Mouse (Mus musculus): ENCODE measurements around the gene Gm6268.

Gene Gm6268

DNA sequence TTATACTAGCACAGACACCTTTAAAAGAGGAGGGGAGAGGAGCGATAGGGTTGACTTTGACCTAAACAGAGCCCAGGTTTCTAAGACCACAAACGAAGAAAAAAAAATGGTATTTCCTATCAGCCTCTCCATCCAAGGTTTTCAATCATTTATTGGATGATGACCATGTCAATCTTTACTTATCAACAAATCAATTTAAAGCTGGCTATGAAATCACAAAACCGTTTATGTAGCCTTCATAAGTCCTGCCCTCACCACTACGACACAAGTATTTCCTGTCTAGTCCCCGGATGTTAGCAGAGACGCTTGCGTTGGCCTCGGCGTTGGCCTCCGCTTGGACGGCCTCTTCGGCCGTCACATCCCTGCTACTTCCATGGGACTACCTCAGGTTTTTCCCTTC is at the start of gene Gm6268:
Gene Gm6268 (plus strand): TSS at position 301 of the 400 bp plus-strand sequence.
- DNase-seq: no peak

DNA sequence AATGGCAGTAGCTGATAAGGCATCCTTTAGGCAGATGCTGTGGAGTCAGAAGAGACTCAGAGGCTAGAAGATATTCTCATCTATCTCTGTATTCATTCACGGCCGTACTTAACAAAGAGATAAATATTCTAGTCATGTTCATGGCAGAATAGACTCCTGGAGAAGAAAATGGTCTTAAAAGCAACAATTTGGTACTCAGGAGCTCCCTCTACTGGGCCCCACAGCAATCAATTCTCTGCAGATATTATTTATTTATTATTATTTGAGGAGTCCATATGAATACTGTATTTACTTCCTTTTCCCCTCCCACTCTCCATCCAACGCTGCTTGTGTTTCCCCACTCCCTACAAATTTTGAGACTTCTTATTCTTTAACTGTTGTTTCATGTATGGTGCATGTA is 48.6 kb upstream of the Gm6268 start:
- peak in 1 of 2 experiments; percentile 50 for DNase-seq

DNA sequence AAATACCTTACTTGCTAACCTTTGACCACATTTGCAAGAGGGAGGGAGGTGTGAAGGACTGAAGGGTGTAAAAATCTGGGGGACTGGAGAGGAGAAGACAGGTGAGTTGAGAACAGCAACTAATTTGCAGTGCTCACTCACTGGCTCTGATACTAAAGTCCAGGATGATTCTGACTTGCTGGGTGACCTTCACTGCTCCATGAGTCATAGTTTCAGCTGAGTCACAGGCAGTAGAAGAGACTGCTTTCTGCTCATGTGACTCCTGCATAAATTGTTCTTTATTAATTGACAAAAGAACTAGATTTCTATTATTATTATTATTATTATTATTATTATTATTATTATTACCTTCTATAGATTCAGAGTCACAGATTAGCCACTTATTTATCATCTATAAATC is 15.7 kb upstream of the Gm6268 start:
- no peak for DNase-seq

DNA sequence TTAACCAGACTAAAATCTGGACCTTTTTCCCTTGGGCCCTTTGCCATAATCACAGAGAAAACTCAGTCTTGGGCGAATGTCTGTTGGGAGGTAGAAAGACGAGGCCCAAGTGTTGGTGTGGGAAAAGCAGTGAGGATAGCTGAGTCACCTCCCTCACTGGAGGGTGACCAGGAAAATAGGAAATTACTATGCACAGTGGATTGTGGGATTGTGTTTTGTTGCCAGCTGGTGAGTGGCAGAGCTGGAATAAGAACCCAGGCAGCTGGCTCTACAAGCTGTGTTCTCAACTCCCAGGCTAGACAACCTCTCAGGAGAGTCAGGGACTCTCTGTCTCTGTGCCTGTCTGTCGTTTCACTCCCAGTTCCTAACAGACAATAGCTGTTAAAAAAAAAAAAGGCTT is 11.1 kb upstream of the Gm6268 start:
- DNase-seq: no peak

DNA sequence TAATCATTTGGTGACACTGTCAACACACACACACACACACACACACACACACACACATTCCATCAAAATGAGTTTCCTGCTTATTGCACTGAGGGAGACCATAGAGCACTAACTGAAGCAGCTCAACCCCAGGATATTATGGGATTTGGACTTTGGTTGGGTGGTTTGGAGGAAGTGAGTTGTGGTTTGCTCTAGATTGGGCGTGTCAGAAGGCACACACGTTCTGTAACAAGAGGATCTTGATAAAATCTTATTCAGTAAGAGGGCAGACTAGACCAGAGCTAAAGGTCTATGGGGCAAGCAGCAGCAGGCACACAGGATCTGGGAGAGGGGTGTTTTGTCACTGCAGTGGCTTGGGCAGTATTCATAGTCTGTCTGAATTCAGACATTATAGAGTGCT is 10.6 kb upstream of the Gm6268 start:
- no peak for DNase-seq

GRCm38 (mm10) chrX:36392672-36393071 is 8.4 kb upstream of the Gm6268 start:
- no peak for DNase-seq

GRCm38 (mm10) chrX:36393279-36393678 is 7.8 kb upstream of the Gm6268 start:
- no peak for DNase-seq

DNA sequence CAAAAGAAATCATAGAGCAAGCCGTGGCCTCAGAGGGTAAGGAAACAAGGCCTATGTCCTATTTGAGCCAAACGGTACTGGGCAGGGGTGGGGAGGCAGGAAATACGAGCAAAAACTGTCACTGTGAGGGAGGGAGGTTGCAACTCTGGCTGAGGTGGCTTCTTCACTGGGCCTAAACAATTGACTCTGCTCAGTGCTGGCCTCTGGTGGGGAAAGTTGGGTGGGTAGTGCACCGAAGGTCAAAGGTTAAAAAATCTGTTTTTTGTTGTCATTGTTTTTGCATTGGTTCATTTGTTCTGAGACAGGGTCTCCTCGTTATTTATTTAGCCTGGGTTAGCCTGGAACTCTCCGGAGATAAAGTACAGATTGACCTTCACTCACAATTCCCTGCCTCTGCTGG is 1.2 kb downstream of the Gm6268 start:
- peak in 1 of 2 experiments; percentile 2 for DNase-seq

GRCm38 (mm10) chrX:36419153-36419552 is 18.1 kb downstream of the Gm6268 start:
- no peak for DNase-seq

DNA sequence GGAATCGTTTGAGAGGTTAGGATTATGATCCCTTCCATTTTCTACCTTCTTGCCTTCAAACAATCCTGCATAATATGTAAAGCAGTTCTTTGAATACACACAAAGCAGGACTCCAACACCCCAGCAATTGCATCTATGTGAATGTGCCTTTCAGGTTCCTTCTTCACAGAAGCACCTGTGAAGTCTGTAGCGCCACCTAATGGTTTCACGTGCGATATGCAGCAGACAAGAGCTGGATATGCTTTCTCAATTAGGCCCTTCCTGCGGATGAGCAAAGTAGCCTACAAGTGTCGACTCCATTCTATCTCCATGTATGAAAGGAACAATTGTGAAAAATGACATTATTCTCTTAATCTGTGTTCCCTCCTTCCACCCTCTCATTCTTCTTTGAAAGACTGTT is 33.9 kb downstream of the Gm6268 start:
- DNase-seq: no peak

- no peak for DNase-seq
These were observed 36.9 kb downstream of the Gm6268 start for GRCm38 (mm10) chrX:36437932-36438331.
